Mouse (Mus musculus): ENCODE results near the gene Foxc2.
"Not testable (repeated sequence)": the region's sequence is repeated elsewhere in the genome, so short reads cannot be mapped to it uniquely, and the experiment has no call there.

Gene Foxc2

GRCm38 (mm10) chr8:121119635-121120455 lies 3.9 kb downstream of the Foxc2 start:
- DNase-seq (ENCODE audit: low spot score in 2 of 2), result no peak

GRCm38 (mm10) chr8:121120456-121121419 lies 4.8 kb downstream of the Foxc2 start:
- DNase-seq (ENCODE audit: low spot score in 2 of 2), result no peak

GRCm38 (mm10) chr8:121121704-121122103 lies 5.7 kb downstream of the Foxc2 start:
- DNase-seq (ENCODE audit: low spot score in 2 of 2), result no peak

- no peak for DNase-seq (ENCODE audit: low spot score in 2 of 2)
Measured at GRCm38 (mm10) chr8:121122368-121122767, 6.4 kb downstream of the Foxc2 start.

GRCm38 (mm10) chr8:121123113-121123512 lies 7.1 kb downstream of the Foxc2 start:
- DNase-seq (ENCODE audit: low spot score in 2 of 2), result no peak

GRCm38 (mm10) chr8:121124547-121125239 lies 8.7 kb downstream of the Foxc2 start:
- no peak for DNase-seq (ENCODE audit: low spot score in 2 of 2)

- DNase-seq (ENCODE audit: low spot score in 2 of 2), result peak in 1 of 2 experiments; percentile 49
Measured at GRCm38 (mm10) chr8:121125311-121125876, 9.4 kb downstream of the Foxc2 start.

GRCm38 (mm10) chr8:121126191-121126590 lies 10.2 kb downstream of the Foxc2 start:
- DNase-seq (ENCODE audit: low spot score in 2 of 2), result no peak

- DNase-seq (ENCODE audit: low spot score in 2 of 2), result no peak
Measured at GRCm38 (mm10) chr8:121126694-121127093, 10.7 kb downstream of the Foxc2 start.

- DNase-seq (ENCODE audit: low spot score in 2 of 2), result no peak
Measured at GRCm38 (mm10) chr8:121127291-121127701, 11.3 kb downstream of the Foxc2 start.

- DNase-seq (ENCODE audit: low spot score in 2 of 2), result no peak
Measured at GRCm38 (mm10) chr8:121127756-121128375, 11.9 kb downstream of the Foxc2 start, which contains the start of gene Foxl1. Foxl1 (plus strand) TSS chr8:121127940.

- no peak for DNase-seq (ENCODE audit: low spot score in 2 of 2)
Measured at GRCm38 (mm10) chr8:121128531-121129264, 12.7 kb downstream of the Foxc2 start.

- DNase-seq (ENCODE audit: low spot score in 2 of 2), result no peak
Measured at GRCm38 (mm10) chr8:121129265-121129940, 13.4 kb downstream of the Foxc2 start.

GRCm38 (mm10) chr8:121130522-121130921 lies 14.6 kb downstream of the Foxc2 start:
- DNase-seq (ENCODE audit: low spot score in 2 of 2), result no peak

- no peak for DNase-seq (ENCODE audit: low spot score in 2 of 2)
Measured at GRCm38 (mm10) chr8:121132961-121133513, 17.1 kb downstream of the Foxc2 start.

- no peak for DNase-seq (ENCODE audit: low spot score in 2 of 2)
Measured at GRCm38 (mm10) chr8:121134102-121134501, 18.1 kb downstream of the Foxc2 start.

GRCm38 (mm10) chr8:121134512-121134911 lies 18.5 kb downstream of the Foxc2 start:
- DNase-seq (ENCODE audit: low spot score in 2 of 2), result no peak

GRCm38 (mm10) chr8:121136856-121137255 lies 20.9 kb downstream of the Foxc2 start:
- DNase-seq (ENCODE audit: low spot score in 2 of 2), result no peak

- DNase-seq (ENCODE audit: low spot score in 2 of 2), result not testable (repeated sequence)
Measured at GRCm38 (mm10) chr8:121145457-121146134, 29.6 kb downstream of the Foxc2 start.

Data from frontal cortex, postnatal 14 days (tissue).